Mouse (Mus musculus) CH12F3 (cell line): ENCODE measurements around the gene Map2k2.
"Not testable (repeated sequence)": the region's sequence is repeated elsewhere in the genome, so short reads cannot be mapped to it uniquely, and the experiment has no call there.

Source experiments
- in situ Hi-C: fragments of 300-500 bp; cut with MboI; formaldehyde crosslinking; loops from 2 replicates; pipeline ENCODE4 v1.14.3; 2020; ENCODE audit warnings: low sequenced_read_pairs

Map2k2 gene

DNA sequence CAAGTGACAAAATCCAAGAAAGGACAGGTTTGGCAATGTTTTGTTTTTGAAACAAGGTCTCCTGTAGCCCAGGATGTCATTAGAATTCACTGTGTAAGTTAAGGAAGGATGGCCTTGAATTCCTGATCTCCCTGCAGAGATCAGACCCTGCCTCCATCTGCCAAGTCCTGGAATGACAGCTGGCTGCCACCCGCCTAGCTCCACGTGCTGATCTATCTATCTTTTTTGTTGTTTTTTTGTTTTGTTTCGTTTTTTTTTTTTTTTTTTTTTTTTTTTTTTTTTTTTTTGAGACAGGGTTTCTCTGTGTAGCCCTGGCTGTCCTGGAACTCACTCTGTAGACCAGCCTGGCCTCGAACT is 69.6 kb downstream of the Map2k2 start:
- in situ Hi-C loops: not testable (repeated sequence)

GRCm38 (mm10) chr10:81175936-81176465 is 70.3 kb downstream of the Map2k2 start:
- in situ Hi-C loops: no loop called here

DNA sequence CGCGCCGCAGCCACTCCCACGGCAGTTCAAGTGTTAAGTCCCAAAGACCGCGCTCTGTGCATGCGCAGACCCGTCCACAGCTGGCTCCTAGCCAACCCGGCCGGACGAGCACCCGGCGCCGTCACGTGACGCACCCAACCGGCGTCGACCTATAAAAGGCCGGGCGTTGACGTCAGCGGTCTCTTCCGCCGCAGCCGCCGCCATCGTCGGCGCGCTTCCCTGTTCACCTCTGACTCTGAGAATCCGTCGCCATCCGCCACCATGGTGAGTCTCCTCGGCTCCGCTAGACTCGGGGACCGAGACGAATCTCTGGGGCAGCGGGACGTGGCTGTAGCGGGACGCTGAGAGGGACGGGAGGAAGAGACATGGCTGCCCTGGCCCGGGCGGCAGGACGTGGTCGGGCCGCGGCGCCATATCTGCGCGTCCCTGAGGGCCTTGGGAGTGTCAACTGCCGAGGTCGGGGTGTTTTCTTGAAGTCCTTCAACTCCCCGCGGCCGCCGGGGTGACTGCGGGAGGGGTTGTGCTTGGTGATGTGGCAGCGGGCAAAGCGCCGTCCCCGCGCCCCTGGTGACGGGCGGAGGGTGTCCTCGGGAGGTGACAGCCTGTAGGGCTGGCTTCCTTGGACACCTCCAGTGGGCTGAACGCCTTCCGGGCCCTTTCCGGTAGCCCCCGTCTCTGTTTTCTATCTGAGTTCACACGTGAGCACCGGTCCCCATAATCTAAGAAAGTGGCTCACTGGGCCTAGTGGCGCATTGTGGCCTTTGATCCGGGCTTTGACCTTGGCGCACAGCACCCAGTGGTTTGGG is 71.0 kb downstream of the Map2k2 start, which contains the start of gene Eef2:
Gene Eef2 (plus strand): TSS at position 166 of the 806 bp plus-strand sequence.
- in situ Hi-C loops: no loop called here

DNA sequence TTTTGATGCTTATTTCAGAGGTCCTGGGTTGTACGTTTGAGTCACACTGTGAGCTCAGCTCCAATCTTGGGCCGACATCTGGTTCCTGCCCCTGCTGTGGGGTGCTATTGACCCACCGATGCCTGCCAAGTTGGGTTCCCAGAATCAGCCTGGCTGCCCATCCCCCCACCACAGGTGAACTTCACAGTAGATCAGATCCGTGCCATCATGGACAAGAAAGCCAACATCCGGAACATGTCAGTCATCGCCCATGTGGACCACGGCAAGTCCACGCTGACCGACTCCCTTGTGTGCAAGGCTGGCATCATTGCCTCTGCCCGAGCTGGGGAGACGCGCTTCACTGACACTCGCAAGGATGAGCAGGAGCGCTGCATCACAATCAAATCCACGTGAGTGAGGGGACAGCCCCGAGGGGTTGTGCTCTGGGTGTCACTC is 71.8 kb downstream of the Map2k2 start:
- in situ Hi-C loops: no loop called here

GRCm38 (mm10) chr10:81177958-81178712 is 72.4 kb downstream of the Map2k2 start:
- in situ Hi-C loops: no loop called here

GRCm38 (mm10) chr10:81178927-81179326 is 73.2 kb downstream of the Map2k2 start:
- in situ Hi-C loops: no loop called here

DNA sequence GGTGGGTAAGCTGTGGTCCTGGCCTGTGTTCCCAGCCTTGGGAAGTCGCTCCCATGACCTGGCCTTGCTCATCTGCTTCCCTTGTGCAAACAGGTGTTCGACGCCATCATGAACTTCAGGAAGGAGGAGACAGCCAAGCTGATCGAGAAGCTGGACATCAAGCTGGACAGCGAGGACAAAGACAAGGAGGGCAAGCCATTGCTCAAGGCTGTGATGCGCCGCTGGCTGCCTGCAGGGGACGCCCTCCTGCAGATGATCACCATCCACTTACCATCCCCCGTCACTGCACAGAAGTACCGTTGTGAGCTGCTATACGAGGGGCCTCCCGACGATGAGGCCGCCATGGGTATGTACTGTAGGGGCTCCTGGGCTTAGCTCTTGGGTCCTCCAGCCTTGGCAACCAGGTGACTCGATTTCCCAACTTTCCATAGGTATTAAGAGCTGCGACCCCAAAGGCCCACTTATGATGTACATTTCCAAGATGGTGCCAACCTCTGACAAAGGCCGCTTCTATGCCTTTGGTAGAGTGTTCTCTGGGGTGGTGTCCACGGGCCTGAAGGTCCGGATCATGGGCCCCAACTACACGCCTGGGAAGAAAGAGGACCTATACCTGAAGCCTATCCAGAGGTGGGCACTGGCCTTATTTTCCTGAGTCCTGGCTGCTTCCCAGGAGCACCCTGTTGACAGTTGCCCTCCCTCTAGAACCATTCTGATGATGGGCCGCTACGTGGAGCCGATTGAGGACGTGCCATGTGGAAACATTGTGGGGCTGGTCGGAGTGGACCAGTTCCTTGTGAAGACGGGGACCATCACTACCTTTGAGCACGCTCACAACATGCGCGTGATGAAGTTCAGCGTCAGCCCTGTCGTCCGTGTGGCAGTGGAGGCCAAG is 74.0 kb downstream of the Map2k2 start:
- in situ Hi-C loops: no loop called here

DNA sequence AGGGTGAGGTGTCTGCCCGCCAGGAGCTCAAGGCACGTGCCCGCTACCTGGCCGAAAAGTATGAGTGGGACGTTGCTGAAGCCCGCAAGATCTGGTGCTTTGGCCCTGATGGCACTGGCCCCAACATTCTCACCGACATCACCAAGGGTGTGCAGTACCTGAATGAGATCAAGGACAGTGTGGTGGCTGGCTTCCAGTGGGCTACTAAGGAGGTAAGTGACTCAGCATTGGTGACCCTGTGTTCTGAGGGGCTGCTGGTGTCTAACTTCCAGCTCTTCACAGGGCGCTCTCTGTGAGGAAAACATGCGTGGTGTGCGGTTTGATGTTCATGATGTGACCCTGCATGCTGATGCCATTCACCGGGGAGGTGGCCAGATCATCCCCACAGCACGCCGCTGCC is 75.2 kb downstream of the Map2k2 start:
- in situ Hi-C loops: no loop called here

- in situ Hi-C loops: not testable (repeated sequence)
Observed at GRCm38 (mm10) chr10:81181860-81182259, 76.1 kb downstream of the Map2k2 start.

DNA sequence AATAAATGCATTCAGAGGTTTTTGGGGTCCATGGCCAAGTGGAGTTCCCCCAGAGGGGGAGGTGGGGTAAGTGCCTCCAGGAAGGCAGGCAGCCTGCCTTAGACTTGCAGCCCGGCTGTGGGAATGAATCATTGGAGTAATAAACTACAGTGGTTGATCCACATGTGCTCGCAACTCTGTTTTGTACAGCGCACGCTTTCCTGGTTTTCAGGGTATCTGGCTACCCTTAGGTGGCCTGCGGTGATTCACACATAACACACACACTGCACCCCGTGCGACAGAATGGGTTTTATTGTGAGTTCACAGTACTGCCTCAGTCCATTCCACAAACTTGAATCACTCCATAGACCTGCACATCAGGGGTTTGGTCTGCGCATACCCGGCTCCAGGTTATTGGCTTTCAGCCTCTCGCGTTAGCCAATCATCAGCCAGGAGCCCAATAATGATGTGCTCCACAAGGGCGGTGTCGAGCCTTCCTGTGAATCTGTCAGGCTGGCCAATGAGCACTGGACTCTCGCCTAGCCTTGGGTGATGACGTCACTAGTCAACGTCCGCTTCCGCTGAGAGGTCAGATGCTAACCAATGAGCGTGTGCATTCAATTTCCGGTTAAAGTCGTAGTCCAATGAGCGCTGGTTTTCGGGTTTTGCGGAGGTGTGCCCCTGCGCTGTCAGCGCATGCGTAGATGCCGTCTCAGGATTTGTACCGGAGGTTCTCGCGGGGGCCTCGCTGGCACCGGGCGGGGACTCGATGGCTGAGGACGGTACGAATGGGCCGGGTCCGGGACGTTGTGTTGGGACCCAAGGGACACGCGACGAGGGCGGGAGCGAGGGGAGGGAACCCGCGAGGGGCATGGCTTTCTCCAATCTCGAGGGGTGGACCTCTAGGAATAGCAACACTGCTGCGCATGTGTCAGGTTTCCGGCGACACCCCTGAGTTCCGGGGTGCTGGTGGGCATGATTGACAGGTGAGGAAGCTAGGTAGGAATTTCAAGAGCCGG is 76.9 kb downstream of the Map2k2 start, which contains the start of gene Dapk3:
Gene Dapk3 (plus strand): TSS at position 670 of the 998 bp plus-strand sequence.
- in situ Hi-C loops: no loop called here
